Mouse (Mus musculus): ENCODE results near the gene Ptprs.

The Ptprs gene

GRCm38 (mm10) chr17:56372109-56372508 is 104.2 kb downstream of the Ptprs start:
- no peak for DNase-seq

- DNase-seq, result no peak
Observed at GRCm38 (mm10) chr17:56371029-56371660, 105.1 kb downstream of the Ptprs start.

DNA sequence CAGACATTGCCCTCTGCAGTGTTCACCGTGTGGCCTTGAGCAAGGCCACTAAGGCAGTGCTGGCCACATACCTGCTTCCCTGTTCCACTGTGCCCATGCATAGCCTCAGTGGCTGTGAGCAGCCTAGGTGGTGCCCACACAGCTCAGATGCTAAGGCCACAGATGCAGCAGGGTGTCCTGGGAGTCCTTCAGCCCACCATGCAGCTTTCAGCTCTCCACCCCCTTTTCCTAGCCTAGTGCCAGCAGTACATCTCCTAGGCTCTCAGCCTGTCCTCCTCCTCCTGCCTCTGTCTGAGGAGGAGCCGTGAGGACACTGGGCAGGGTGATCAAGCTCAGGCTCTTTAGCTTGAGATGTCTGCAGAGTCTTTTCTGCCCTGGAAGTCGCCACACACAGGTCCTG is 106.2 kb downstream of the Ptprs start:
- no peak for DNase-seq

- DNase-seq, result no peak
Observed at GRCm38 (mm10) chr17:56368291-56368790, 107.9 kb downstream of the Ptprs start.

GRCm38 (mm10) chr17:56365791-56366673 is 110.3 kb downstream of the Ptprs start:
- no peak for DNase-seq
